Mouse (Mus musculus): ENCODE results near the gene Arhgap15. TPM values are rescaled to one million over a fixed set of nuclear protein-coding genes. Genes with fewer than 3 reads are reported as not detected.

Gene Arhgap15
- polyA plus RNA-seq, 1 experiment from 2014 or later: 1.9 TPM

GRCm38 (mm10) chr2:44084471-44084870 lies 335.8 kb downstream of the Arhgap15 start:
- Histone ChIP-seq H3K27me3 (ENCODE audit: control insufficient read depth, insufficient read depth, low read length) (no peaks in the 10 kb centered on the region), H3K4me1 (ENCODE audit: control insufficient read depth, insufficient read depth, low read length) (no peaks in the 10 kb centered on the region), H3K9me3 (ENCODE audit: control insufficient read depth, low read length) (no peaks in the 10 kb centered on the region), H3K4me2 (ENCODE audit: low read length) (no peak overlapping the region), H3K36me3 (ENCODE audit: control insufficient read depth, insufficient read depth, low read length) (no peaks in the 10 kb centered on the region), H3K9ac (replicated peaks; ENCODE audit: low read length) (no peak overlapping the region), H3K27ac (replicated peaks; ENCODE audit: low read depth, low read length) (no peak overlapping the region), H3K4me3 (replicated peaks; ENCODE audit: low read depth, low read length) (no peak overlapping the region)
- WGBS: 64% methylated on average over 2 of the region's 2 CpGs
- no peak for ATAC-seq (ENCODE audit: low FRiP score, low TSS enrichment)
- DNase-seq: no peak

- no peak overlapping the region for H3K4me2 ChIP-seq (ENCODE audit: low read length)
- no peak overlapping the region for H3K9ac ChIP-seq (replicated peaks; ENCODE audit: low read length)
- WGBS: 37% methylated on average over 5 of the region's 5 CpGs
- H3K36me3 ChIP-seq (ENCODE audit: control insufficient read depth, insufficient read depth, low read length): no peaks in the 10 kb centered on the region
- no peaks in the 10 kb centered on the region for H3K9me3 ChIP-seq (ENCODE audit: control insufficient read depth, low read length)
- H3K4me3 ChIP-seq (replicated peaks; ENCODE audit: low read depth, low read length): no peak overlapping the region
- DNase-seq: no peak
- no peaks in the 10 kb centered on the region for H3K27me3 ChIP-seq (ENCODE audit: control insufficient read depth, insufficient read depth, low read length)
- no peak for ATAC-seq (ENCODE audit: low FRiP score, low TSS enrichment)
- no peaks in the 10 kb centered on the region for H3K4me1 ChIP-seq (ENCODE audit: control insufficient read depth, insufficient read depth, low read length)
- no peak overlapping the region for H3K27ac ChIP-seq (replicated peaks; ENCODE audit: low read depth, low read length)
Observed at GRCm38 (mm10) chr2:44086403-44087056, 337.9 kb downstream of the Arhgap15 start.

- H3K4me2 ChIP-seq (ENCODE audit: low read length): no peak overlapping the region
- no peak for ATAC-seq (ENCODE audit: low FRiP score, low TSS enrichment)
- 96% methylated on average over 4 of the region's 4 CpGs for WGBS
Observed at GRCm38 (mm10) chr2:44098552-44098951, 349.9 kb downstream of the Arhgap15 start.

GRCm38 (mm10) chr2:44102351-44102750 lies 353.7 kb downstream of the Arhgap15 start:
- no peaks in the 10 kb centered on the region for H3K36me3 ChIP-seq (ENCODE audit: control insufficient read depth, insufficient read depth, low read length)
- no peak for ATAC-seq (ENCODE audit: low FRiP score, low TSS enrichment)
- H3K9me3 ChIP-seq (ENCODE audit: control insufficient read depth, low read length): peaks cover 5% of the 10 kb centered on the region; the same call in 1 of the 2 replicates
- H3K27ac ChIP-seq (replicated peaks; ENCODE audit: low read depth, low read length): no peak overlapping the region
- H3K9ac ChIP-seq (replicated peaks; ENCODE audit: low read length): no peak overlapping the region
- no peak overlapping the region for H3K4me3 ChIP-seq (replicated peaks; ENCODE audit: low read depth, low read length)
- WGBS: 83% methylated on average over 6 of the region's 6 CpGs
- no peak overlapping the region for H3K4me2 ChIP-seq (ENCODE audit: low read length)
- peaks cover 10% of the 10 kb centered on the region for H3K4me1 ChIP-seq (ENCODE audit: control insufficient read depth, insufficient read depth, low read length)
- H3K27me3 ChIP-seq (ENCODE audit: control insufficient read depth, insufficient read depth, low read length): no peaks in the 10 kb centered on the region
- DNase-seq: no peak

More at GRCm38 (mm10) chr2:44098552-44098951, 349.9 kb downstream of the Arhgap15 start:
- Histone ChIP-seq H3K9me3 (ENCODE audit: control insufficient read depth, low read length) (peaks cover 6% of the 10 kb centered on the region; the same call in 1 of the 2 replicates), H3K4me3 (replicated peaks; ENCODE audit: low read depth, low read length) (no peak overlapping the region), H3K4me1 (ENCODE audit: control insufficient read depth, insufficient read depth, low read length) (no peaks in the 10 kb centered on the region), H3K9ac (replicated peaks; ENCODE audit: low read length) (no peak overlapping the region), H3K27ac (replicated peaks; ENCODE audit: low read depth, low read length) (no peak overlapping the region), H3K27me3 (ENCODE audit: control insufficient read depth, insufficient read depth, low read length) (no peaks in the 10 kb centered on the region), H3K36me3 (ENCODE audit: control insufficient read depth, insufficient read depth, low read length) (no peaks in the 10 kb centered on the region)
- DNase-seq: no peak

GRCm38 (mm10) chr2:44103321-44103720 lies 354.7 kb downstream of the Arhgap15 start:
- WGBS: 90% methylated on average over 8 of the region's 8 CpGs
- no peak overlapping the region for H3K4me3 ChIP-seq (replicated peaks; ENCODE audit: low read depth, low read length)
- DNase-seq: no peak
- peaks cover 10% of the 10 kb centered on the region for H3K4me1 ChIP-seq (ENCODE audit: control insufficient read depth, insufficient read depth, low read length)
- H3K4me2 ChIP-seq (ENCODE audit: low read length): no peak overlapping the region
- no peaks in the 10 kb centered on the region for H3K36me3 ChIP-seq (ENCODE audit: control insufficient read depth, insufficient read depth, low read length)
- H3K27ac ChIP-seq (replicated peaks; ENCODE audit: low read depth, low read length): no peak overlapping the region
- no peak for ATAC-seq (ENCODE audit: low FRiP score, low TSS enrichment)
- H3K9me3 ChIP-seq (ENCODE audit: control insufficient read depth, low read length): no peaks in the 10 kb centered on the region
- no peaks in the 10 kb centered on the region for H3K27me3 ChIP-seq (ENCODE audit: control insufficient read depth, insufficient read depth, low read length)
- H3K9ac ChIP-seq (replicated peaks; ENCODE audit: low read length): no peak overlapping the region

- Histone ChIP-seq H3K36me3 (ENCODE audit: control insufficient read depth, insufficient read depth, low read length) (no peaks in the 10 kb centered on the region), H3K4me1 (ENCODE audit: control insufficient read depth, insufficient read depth, low read length) (peaks cover 10% of the 10 kb centered on the region), H3K9me3 (ENCODE audit: control insufficient read depth, low read length) (no peaks in the 10 kb centered on the region), H3K4me2 (ENCODE audit: low read length) (no peak overlapping the region), H3K9ac (replicated peaks; ENCODE audit: low read length) (no peak overlapping the region), H3K4me3 (replicated peaks; ENCODE audit: low read depth, low read length) (no peak overlapping the region), H3K27me3 (ENCODE audit: control insufficient read depth, insufficient read depth, low read length) (no peaks in the 10 kb centered on the region), H3K27ac (replicated peaks; ENCODE audit: low read depth, low read length) (no peak overlapping the region)
- peak; percentile 56 for DNase-seq
- ATAC-seq (ENCODE audit: low FRiP score, low TSS enrichment): no peak
- 73% methylated on average over 5 of the region's 5 CpGs for WGBS
Observed at GRCm38 (mm10) chr2:44103742-44104141, 355.1 kb downstream of the Arhgap15 start.

- WGBS: 22% methylated on average over 22 of the region's 22 CpGs
- Histone ChIP-seq H3K4me2 (ENCODE audit: low read length) (peak overlapping the region; percentile 48), H3K4me3 (replicated peaks; ENCODE audit: low read depth, low read length) (peak overlapping the region; percentile 10; the same call in 1 of the 2 replicates), H3K27me3 (ENCODE audit: control insufficient read depth, insufficient read depth, low read length) (no peaks in the 10 kb centered on the region), H3K9ac (replicated peaks; ENCODE audit: low read length) (peak overlapping the region; percentile 3; the same call in 1 of the 2 replicates), H3K9me3 (ENCODE audit: control insufficient read depth, low read length) (no peaks in the 10 kb centered on the region), H3K27ac (replicated peaks; ENCODE audit: low read depth, low read length) (peak overlapping the region; percentile 32; the same call in 1 of the 2 replicates), H3K36me3 (ENCODE audit: control insufficient read depth, insufficient read depth, low read length) (no peaks in the 10 kb centered on the region), H3K4me1 (ENCODE audit: control insufficient read depth, insufficient read depth, low read length) (peaks cover 10% of the 10 kb centered on the region)
- DNase-seq: peak; percentile 60
- ATAC-seq (ENCODE audit: low FRiP score, low TSS enrichment): peak; percentile 66; the same call in 1 of the 2 replicates
Observed at GRCm38 (mm10) chr2:44104282-44105197, 355.9 kb downstream of the Arhgap15 start.

- Histone ChIP-seq H3K4me2 (ENCODE audit: low read length) (peak overlapping the region; percentile 48), H3K9me3 (ENCODE audit: control insufficient read depth, low read length) (no peaks in the 10 kb centered on the region), H3K36me3 (ENCODE audit: control insufficient read depth, insufficient read depth, low read length) (no peaks in the 10 kb centered on the region), H3K27ac (replicated peaks; ENCODE audit: low read depth, low read length) (no peak overlapping the region), H3K9ac (replicated peaks; ENCODE audit: low read length) (peak overlapping the region; percentile 3; the same call in 1 of the 2 replicates), H3K4me1 (ENCODE audit: control insufficient read depth, insufficient read depth, low read length) (peaks cover 10% of the 10 kb centered on the region), H3K27me3 (ENCODE audit: control insufficient read depth, insufficient read depth, low read length) (no peaks in the 10 kb centered on the region), H3K4me3 (replicated peaks; ENCODE audit: low read depth, low read length) (no peak overlapping the region)
- WGBS: 71% methylated on average over 8 of the region's 8 CpGs
- ATAC-seq (ENCODE audit: low FRiP score, low TSS enrichment) (no peak), DNase-seq (no peak)
Observed at GRCm38 (mm10) chr2:44105198-44105555, 356.6 kb downstream of the Arhgap15 start.

Measured in midbrain, embryonic 14.5 days (tissue).